Mouse (Mus musculus): ENCODE results near the gene Slc6a15. TPM values are rescaled to one million over a fixed set of nuclear protein-coding genes. Genes with fewer than 3 reads are reported as not detected.

Slc6a15 gene
- 6.1 and 8.4 TPM in 2 replicates for polyA plus RNA-seq (2014; fragmentation: Nextera tagmentation; extraction: Ambion mirVana)

GRCm38 (mm10) chr10:103367371-103368295 lies at the start of gene Slc6a15:
Slc6a15 (plus strand) TSS chr10:103367783.
- DNase-seq (ENCODE audit: low spot score), result peak; percentile 53
- 1% methylated on average over 25 of the region's 43 CpGs for WGBS

GRCm38 (mm10) chr10:103321941-103322340 lies 45.6 kb upstream of the Slc6a15 start:
- Histone ChIP-seq H3K9me3 (ENCODE audit: control insufficient read depth, low read length) (no peaks in the 10 kb centered on the region), H3K4me1 (ENCODE audit: control insufficient read depth, insufficient read depth, low read length) (no peaks in the 10 kb centered on the region), H3K4me2 (ENCODE audit: low read depth, low read length) (no peak overlapping the region), H3K36me3 (ENCODE audit: control insufficient read depth, insufficient read depth, low read length) (no peaks in the 10 kb centered on the region), H3K4me3 (ENCODE audit: low read depth, low read length) (no peak overlapping the region), H3K9ac (ENCODE audit: low read depth, low read length) (no peak overlapping the region), H3K27me3 (replicated peaks; ENCODE audit: control insufficient read depth, insufficient read depth, low read length) (no peaks in the 10 kb centered on the region), H3K27ac (replicated peaks; ENCODE audit: low read depth, low read length) (no peak overlapping the region)
- DNase-seq (ENCODE audit: low spot score) (no peak), ATAC-seq (ENCODE audit: low read depth) (no peak)
- 69% methylated on average over 3 of the region's 3 CpGs for WGBS

More at GRCm38 (mm10) chr10:103367371-103368295, at the start of gene Slc6a15:
- H3K9me3 ChIP-seq (ENCODE audit: control insufficient read depth, low read length), result no peaks in the 10 kb centered on the region
- H3K36me3 ChIP-seq (ENCODE audit: control insufficient read depth, insufficient read depth, low read length), result no peaks in the 10 kb centered on the region
- H3K4me1 ChIP-seq (ENCODE audit: control insufficient read depth, insufficient read depth, low read length), result no peaks in the 10 kb centered on the region
- H3K27me3 ChIP-seq (replicated peaks; ENCODE audit: control insufficient read depth, insufficient read depth, low read length), result 0 out of 2 replicates have a peak, but pooled peaks cover 3% of the 10 kb centered on the region
- H3K4me2 ChIP-seq (ENCODE audit: low read depth, low read length), result peak within 1 kb of the TSS; percentile 99
- peak within 1 kb of the TSS; percentile 63 for H3K9ac ChIP-seq (ENCODE audit: low read depth, low read length)
- ATAC-seq (ENCODE audit: low read depth), result peak; percentile 74
- peak within 1 kb of the TSS; percentile 41 for H3K4me3 ChIP-seq (ENCODE audit: low read depth, low read length)
- H3K27ac ChIP-seq (replicated peaks; ENCODE audit: low read depth, low read length), result no peak within 1 kb of the TSS

GRCm38 (mm10) chr10:103323386-103323785 lies 44.2 kb upstream of the Slc6a15 start:
- H3K4me1 ChIP-seq (ENCODE audit: control insufficient read depth, insufficient read depth, low read length), result no peaks in the 10 kb centered on the region
- no peak overlapping the region for H3K27ac ChIP-seq (replicated peaks; ENCODE audit: low read depth, low read length)
- H3K4me3 ChIP-seq (ENCODE audit: low read depth, low read length), result no peak overlapping the region
- no peak overlapping the region for H3K9ac ChIP-seq (ENCODE audit: low read depth, low read length)
- H3K4me2 ChIP-seq (ENCODE audit: low read depth, low read length), result no peak overlapping the region
- no peak for DNase-seq (ENCODE audit: low spot score)
- no peak for ATAC-seq (ENCODE audit: low read depth)
- no peaks in the 10 kb centered on the region for H3K9me3 ChIP-seq (ENCODE audit: control insufficient read depth, low read length)
- no peaks in the 10 kb centered on the region for H3K36me3 ChIP-seq (ENCODE audit: control insufficient read depth, insufficient read depth, low read length)
- 77% methylated on average over 3 of the region's 3 CpGs for WGBS
- H3K27me3 ChIP-seq (replicated peaks; ENCODE audit: control insufficient read depth, insufficient read depth, low read length), result no peaks in the 10 kb centered on the region

- DNase-seq (ENCODE audit: low spot score), result no peak
- Histone ChIP-seq H3K27ac (replicated peaks; ENCODE audit: low read depth, low read length) (no peak overlapping the region), H3K4me2 (ENCODE audit: low read depth, low read length) (no peak overlapping the region), H3K36me3 (ENCODE audit: control insufficient read depth, insufficient read depth, low read length) (no peaks in the 10 kb centered on the region), H3K4me3 (ENCODE audit: low read depth, low read length) (no peak overlapping the region), H3K4me1 (ENCODE audit: control insufficient read depth, insufficient read depth, low read length) (no peaks in the 10 kb centered on the region), H3K27me3 (replicated peaks; ENCODE audit: control insufficient read depth, insufficient read depth, low read length) (no peaks in the 10 kb centered on the region), H3K9me3 (ENCODE audit: control insufficient read depth, low read length) (no peaks in the 10 kb centered on the region), H3K9ac (ENCODE audit: low read depth, low read length) (no peak overlapping the region)
- 88% methylated on average over 1 of the region's 1 CpGs for WGBS
- ATAC-seq (ENCODE audit: low read depth), result no peak
These were observed 33.3 kb upstream of the Slc6a15 start for GRCm38 (mm10) chr10:103334306-103334705.

- H3K4me1 ChIP-seq (ENCODE audit: control insufficient read depth, insufficient read depth, low read length), result no peaks in the 10 kb centered on the region
- no peak overlapping the region for H3K4me2 ChIP-seq (ENCODE audit: low read depth, low read length)
- 76% methylated on average over 5 of the region's 5 CpGs for WGBS
These were observed 27.7 kb upstream of the Slc6a15 start for GRCm38 (mm10) chr10:103339928-103340327.

GRCm38 (mm10) chr10:103346797-103347196 lies 20.8 kb upstream of the Slc6a15 start:
- Histone ChIP-seq H3K27ac (replicated peaks; ENCODE audit: low read depth, low read length) (no peak overlapping the region), H3K9ac (ENCODE audit: low read depth, low read length) (no peak overlapping the region), H3K36me3 (ENCODE audit: control insufficient read depth, insufficient read depth, low read length) (no peaks in the 10 kb centered on the region), H3K4me3 (ENCODE audit: low read depth, low read length) (no peak overlapping the region), H3K27me3 (replicated peaks; ENCODE audit: control insufficient read depth, insufficient read depth, low read length) (no peaks in the 10 kb centered on the region), H3K4me1 (ENCODE audit: control insufficient read depth, insufficient read depth, low read length) (no peaks in the 10 kb centered on the region), H3K4me2 (ENCODE audit: low read depth, low read length) (no peak overlapping the region), H3K9me3 (ENCODE audit: control insufficient read depth, low read length) (no peaks in the 10 kb centered on the region)
- WGBS, result 67% methylated on average over 2 of the region's 2 CpGs
- DNase-seq (ENCODE audit: low spot score) (no peak), ATAC-seq (ENCODE audit: low read depth) (no peak)

More at GRCm38 (mm10) chr10:103339928-103340327, 27.7 kb upstream of the Slc6a15 start:
- DNase-seq (ENCODE audit: low spot score) (no peak), ATAC-seq (ENCODE audit: low read depth) (no peak)
- Histone ChIP-seq H3K36me3 (ENCODE audit: control insufficient read depth, insufficient read depth, low read length) (no peaks in the 10 kb centered on the region), H3K9ac (ENCODE audit: low read depth, low read length) (no peak overlapping the region), H3K27ac (replicated peaks; ENCODE audit: low read depth, low read length) (no peak overlapping the region), H3K9me3 (ENCODE audit: control insufficient read depth, low read length) (no peaks in the 10 kb centered on the region), H3K4me3 (ENCODE audit: low read depth, low read length) (no peak overlapping the region), H3K27me3 (replicated peaks; ENCODE audit: control insufficient read depth, insufficient read depth, low read length) (no peaks in the 10 kb centered on the region)

GRCm38 (mm10) chr10:103368296-103369080 lies 905 bp downstream of the Slc6a15 start:
- peak overlapping the region; percentile 63 for H3K9ac ChIP-seq (ENCODE audit: low read depth, low read length)
- no peaks in the 10 kb centered on the region for H3K36me3 ChIP-seq (ENCODE audit: control insufficient read depth, insufficient read depth, low read length)
- H3K4me2 ChIP-seq (ENCODE audit: low read depth, low read length), result peak overlapping the region; percentile 99
- 1% methylated on average over 37 of the region's 37 CpGs for WGBS
- no peak overlapping the region for H3K27ac ChIP-seq (replicated peaks; ENCODE audit: low read depth, low read length)
- ATAC-seq (ENCODE audit: low read depth), result peak; percentile 23
- 0 out of 2 replicates have a peak, but pooled peaks cover 3% of the 10 kb centered on the region for H3K27me3 ChIP-seq (replicated peaks; ENCODE audit: control insufficient read depth, insufficient read depth, low read length)
- peak; percentile 23 for DNase-seq (ENCODE audit: low spot score)
- H3K4me3 ChIP-seq (ENCODE audit: low read depth, low read length), result peak overlapping the region; percentile 41
- no peaks in the 10 kb centered on the region for H3K4me1 ChIP-seq (ENCODE audit: control insufficient read depth, insufficient read depth, low read length)
- H3K9me3 ChIP-seq (ENCODE audit: control insufficient read depth, low read length), result no peaks in the 10 kb centered on the region

GRCm38 (mm10) chr10:103369081-103369420 lies 1.5 kb downstream of the Slc6a15 start:
- peak; percentile 95 for ATAC-seq (ENCODE audit: low read depth)

More at GRCm38 (mm10) chr10:103369081-103369420, 1.5 kb downstream of the Slc6a15 start:
- H3K4me2 ChIP-seq (ENCODE audit: low read depth, low read length), result peak overlapping the region; percentile 99
- H3K4me3 ChIP-seq (ENCODE audit: low read depth, low read length), result peak overlapping the region; percentile 41
- no peak overlapping the region for H3K27ac ChIP-seq (replicated peaks; ENCODE audit: low read depth, low read length)
- no peaks in the 10 kb centered on the region for H3K9me3 ChIP-seq (ENCODE audit: control insufficient read depth, low read length)
- 1% methylated on average over 8 of the region's 8 CpGs for WGBS
- DNase-seq (ENCODE audit: low spot score), result peak; percentile 91
- H3K36me3 ChIP-seq (ENCODE audit: control insufficient read depth, insufficient read depth, low read length), result no peaks in the 10 kb centered on the region
- peak overlapping the region; percentile 63 for H3K9ac ChIP-seq (ENCODE audit: low read depth, low read length)
- no peaks in the 10 kb centered on the region for H3K4me1 ChIP-seq (ENCODE audit: control insufficient read depth, insufficient read depth, low read length)
- H3K27me3 ChIP-seq (replicated peaks; ENCODE audit: control insufficient read depth, insufficient read depth, low read length), result 0 out of 2 replicates have a peak, but pooled peaks cover 3% of the 10 kb centered on the region

Measured in embryonic facial prominence, embryonic 14.5 days (tissue).